Mouse (Mus musculus) heart, adult 2 months (tissue): ENCODE results near the gene Gsdma2. TPM values are rescaled to one million over a fixed set of nuclear protein-coding genes. Genes with fewer than 3 reads are reported as not detected.
A peak's percentile ranks its signal among the peaks of the same experiment; 100 is the strongest.

Experiments used
- DNase-seq, 2 experiments: peaks; one replicate each; pipeline ENCODE4 v3.0.0; 2021
- H3K27ac ChIP-seq: fragments of 200-600 bp; 2 replicates; pipeline ENCODE4 v1.8.1; 2022
- H3K27me3 ChIP-seq: fragments of 200-500 bp; 2 replicates; pipeline ENCODE4 v1.6.1; 2012; ENCODE audit warnings: mild to moderate bottlenecking, low read length, inconsistent platforms, mixed read lengths; ENCODE audit not compliant: control insufficient read depth, insufficient read depth
- H3K36me3 ChIP-seq: fragments of 200-500 bp; 2 replicates; pipeline ENCODE4 v1.6.1; 2012; ENCODE audit warnings: low read length, inconsistent platforms; ENCODE audit not compliant: control insufficient read depth, insufficient read depth
- H3K4me1 ChIP-seq: fragments of 200-500 bp; 2 replicates; pipeline ENCODE4 v1.6.1; 2011; ENCODE audit warnings: low read length; ENCODE audit not compliant: control insufficient read depth, insufficient read depth
- H3K4me3 ChIP-seq: fragments of 200-600 bp; 2 replicates; pipeline ENCODE4 v1.8.1; 2022
- H3K79me2 ChIP-seq: fragments of 200-500 bp; replicated peaks from 2 replicates; pipeline ENCODE4 v1.6.1; 2012; ENCODE audit warnings: mild to moderate bottlenecking, inconsistent platforms, low read length, moderate library complexity, mixed read lengths; ENCODE audit not compliant: control insufficient read depth, insufficient read depth
- H3K9ac ChIP-seq: fragments of 200-500 bp; 2 replicates; pipeline ENCODE4 v1.6.1; 2012; ENCODE audit warnings: low read depth, mild to moderate bottlenecking, control low read depth, inconsistent platforms, low read length, mixed read lengths
- CTCF ChIP-seq: fragments of 200-600 bp; IDR thresholded peaks from 2 replicates; pipeline ENCODE4 v1.8.1; 2022; ENCODE audit warnings: antibody characterized with exemption, mild to moderate bottlenecking, moderate library complexity
- EP300 ChIP-seq: fragments of 200-500 bp; IDR thresholded peaks from 2 replicates; pipeline ENCODE4 v1.6.1; 2011; ENCODE audit warnings: low read depth, low read length, control low read depth; ENCODE audit not compliant: insufficient read depth
- POLR2A ChIP-seq: fragments of 200-500 bp; IDR thresholded peaks from 2 replicates; pipeline ENCODE4 v1.6.1; 2011; ENCODE audit warnings: mild to moderate bottlenecking, low read depth, low read length, control low read depth; ENCODE audit not compliant: insufficient read depth
- WGBS: fragments of 180-500 bp; shearing (Covaris S2); methylation state at CpG from one replicate; pipeline ENCODE4 v1.1.7; 2018; 5-methylcytosine and 5-hydroxymethylcytosine counted together
- intact Hi-C: fragments of 180-260 bp; cut with DNase I; formaldehyde crosslinking; loops from one replicate; pipeline ENCODE4 v1.15.1; 2025
- polyA plus RNA-seq: library from polyadenylated mRNA; depleted of rRNA; stranded (reverse); fragments of >200 nt; gene quantifications from 2 replicates; pipeline ENCODE4 v1.2.3, GENCODE M21; 2012
- total RNA-seq, 2 experiments: library from RNA; stranded (reverse); gene quantifications; 2 replicates each; pipeline ENCODE4 v1.2.3; 2021

Gene Gsdma2
- total and polyA plus RNA-seq, 3 experiments: not detected

- H3K4me1 ChIP-seq: peaks cover 1% of the 10 kb centered on the region
- peak within 1 kb of the TSS; percentile 97 for H3K9ac ChIP-seq
- WGBS: 4% methylated on average over 45 of the region's 45 CpGs
- peak within 1 kb of the TSS; percentile 74 for H3K4me3 ChIP-seq
- H3K79me2 ChIP-seq: peaks cover 4% of the 10 kb centered on the region
- no peaks in the 10 kb centered on the region; the same call in 1 of the 2 replicates for H3K36me3 ChIP-seq
- no peaks in the 10 kb centered on the region for H3K27me3 ChIP-seq
- peak within 1 kb of the TSS; percentile 84 for H3K27ac ChIP-seq
- peak; percentile 62 for TF ChIP-seq CTCF
- TF ChIP-seq EP300: peak; percentile 90
- peak; percentile 89 for TF ChIP-seq POLR2A
- peak; percentile 97 to 100 for DNase-seq
- intact Hi-C loops: no loop called here
These were observed 35.5 kb downstream of the Gsdma2 start, which contains the start of gene Psmd3 for GRCm38 (mm10) chr11:98681786-98682745. Gene Psmd3, plus strand, starts transcription at chr11:98682554.

- Histone ChIP-seq H3K36me3 (no peaks in the 10 kb centered on the region; the same call in 1 of the 2 replicates), H3K27me3 (no peaks in the 10 kb centered on the region), H3K4me1 (peaks cover 1% of the 10 kb centered on the region), H3K4me3 (peak overlapping the region; percentile 74), H3K27ac (peak overlapping the region; percentile 84), H3K79me2 (peaks cover 4% of the 10 kb centered on the region), H3K9ac (peak overlapping the region; percentile 97)
- DNase-seq: peak in 1 of 2 experiments; percentile 31
- 0% methylated on average over 23 of the region's 23 CpGs for WGBS
- TF ChIP-seq POLR2A: no peak
- intact Hi-C loops: no loop called here
These were observed 36.3 kb downstream of the Gsdma2 start for GRCm38 (mm10) chr11:98682811-98683210.

- Histone ChIP-seq H3K79me2 (peaks cover 4% of the 10 kb centered on the region), H3K4me3 (no peak overlapping the region), H3K36me3 (no peaks in the 10 kb centered on the region; the same call in 1 of the 2 replicates), H3K4me1 (peaks cover 1% of the 10 kb centered on the region), H3K27me3 (no peaks in the 10 kb centered on the region), H3K27ac (no peak overlapping the region), H3K9ac (no peak overlapping the region)
- 75% methylated on average over 9 of the region's 9 CpGs for WGBS
- TF ChIP-seq EP300 (no peak), POLR2A (no peak), CTCF (no peak)
- no peak for DNase-seq
- intact Hi-C loops: no loop called here
These were observed 39.1 kb downstream of the Gsdma2 start for GRCm38 (mm10) chr11:98685642-98686041.

- 88% methylated on average over 4 of the region's 4 CpGs for WGBS
- no peak for TF ChIP-seq POLR2A
- no peak for TF ChIP-seq CTCF
- no peak for TF ChIP-seq EP300
- Histone ChIP-seq H3K27ac (no peak overlapping the region), H3K79me2 (peaks cover 4% of the 10 kb centered on the region), H3K4me1 (peaks cover 1% of the 10 kb centered on the region), H3K36me3 (no peaks in the 10 kb centered on the region; the same call in 1 of the 2 replicates), H3K9ac (no peak overlapping the region), H3K27me3 (no peaks in the 10 kb centered on the region), H3K4me3 (no peak overlapping the region)
- no peak for DNase-seq
- intact Hi-C loops: no loop called here
These were observed 40.4 kb downstream of the Gsdma2 start for GRCm38 (mm10) chr11:98686976-98687375.

- H3K4me1 ChIP-seq: peaks cover 1% of the 10 kb centered on the region
- intact Hi-C loops: no loop called here
- no peaks in the 10 kb centered on the region for H3K27me3 ChIP-seq
- TF ChIP-seq EP300 (no peak), POLR2A (no peak), CTCF (no peak)
- 83% methylated on average over 8 of the region's 8 CpGs for WGBS
- no peak overlapping the region for H3K4me3 ChIP-seq
- H3K36me3 ChIP-seq: no peaks in the 10 kb centered on the region; the same call in 1 of the 2 replicates
- H3K79me2 ChIP-seq: peaks cover under 1% of the 10 kb centered on the region; the same call in 1 of the 2 replicates
- no peak overlapping the region for H3K27ac ChIP-seq
- no peak overlapping the region for H3K9ac ChIP-seq
- DNase-seq: no peak
These were observed 41.5 kb downstream of the Gsdma2 start for GRCm38 (mm10) chr11:98688009-98688408.

- no peak overlapping the region for H3K9ac ChIP-seq
- H3K27me3 ChIP-seq: no peaks in the 10 kb centered on the region
- H3K36me3 ChIP-seq: no peaks in the 10 kb centered on the region
- intact Hi-C loops: no loop called here
- no peak for DNase-seq
- TF ChIP-seq EP300: no peak
- no peak for TF ChIP-seq POLR2A
- no peak for TF ChIP-seq CTCF
- no peak overlapping the region for H3K4me3 ChIP-seq
- H3K27ac ChIP-seq: no peak overlapping the region
- no peaks in the 10 kb centered on the region for H3K79me2 ChIP-seq
- 70% methylated on average over 13 of the region's 13 CpGs for WGBS
- no peaks in the 10 kb centered on the region; the same call in 1 of the 2 replicates for H3K4me1 ChIP-seq
These were observed 46.6 kb downstream of the Gsdma2 start for GRCm38 (mm10) chr11:98693201-98693600.
